Mouse (Mus musculus): ENCODE measurements around the gene Paxx. TPM values are rescaled to one million over a fixed set of nuclear protein-coding genes. Genes with fewer than 3 reads are reported as not detected.

Gene Paxx
- total RNA-seq, 2 experiments from 2014 or later, result 55.7 to 62.1 TPM

- Histone ChIP-seq H3K4me3 (no peak overlapping the region), H3K27ac (0 out of 2 replicates have a peak overlapping the region, but pooled peaks have one; percentile 18)
- DNase-seq (ENCODE audit: low spot score in 2 of 2), result no peak
- TF ChIP-seq CTCF (conservative IDR thresholded peaks at IDR 0.05), result no peak
Measured at GRCm38 (mm10) chr2:25497846-25498575, 37.1 kb upstream of the Paxx start.

- no peak overlapping the region for H3K4me3 ChIP-seq
- peak; percentile 80 for TF ChIP-seq CTCF (conservative IDR thresholded peaks at IDR 0.05)
- no peak overlapping the region for H3K27ac ChIP-seq
- no peak for DNase-seq (ENCODE audit: low spot score in 2 of 2)
Measured at GRCm38 (mm10) chr2:25496462-25496861, 35.6 kb upstream of the Paxx start.

- Histone ChIP-seq H3K4me3 (no peak within 1 kb of the TSS), H3K27ac (no peak within 1 kb of the TSS)
- TF ChIP-seq CTCF (conservative IDR thresholded peaks at IDR 0.05), result no peak
- DNase-seq (ENCODE audit: low spot score in 2 of 2), result no peak
Measured at GRCm38 (mm10) chr2:25493476-25493961, 32.6 kb upstream of the Paxx start, which contains the start of gene Lcn12. Gene Lcn12 (minus strand): TSS chr2:25493911.

- TF ChIP-seq CTCF (conservative IDR thresholded peaks at IDR 0.05), result no peak
- DNase-seq (ENCODE audit: low spot score in 2 of 2), result no peak
- Histone ChIP-seq H3K4me3 (no peak overlapping the region), H3K27ac (no peak overlapping the region)
Measured at GRCm38 (mm10) chr2:25492988-25493387, 32.1 kb upstream of the Paxx start.

GRCm38 (mm10) chr2:25488671-25489068 lies 27.8 kb upstream of the Paxx start:
- DNase-seq (ENCODE audit: low spot score in 2 of 2), result no peak
- H3K4me3 ChIP-seq, result no peak overlapping the region
- H3K27ac ChIP-seq, result no peak overlapping the region
- TF ChIP-seq CTCF (conservative IDR thresholded peaks at IDR 0.05), result no peak

- Histone ChIP-seq H3K4me3 (no peak overlapping the region), H3K27ac (no peak overlapping the region)
- no peak for DNase-seq (ENCODE audit: low spot score in 2 of 2)
- TF ChIP-seq CTCF (conservative IDR thresholded peaks at IDR 0.05), result no peak
Measured at GRCm38 (mm10) chr2:25487965-25488670, 27.2 kb upstream of the Paxx start.

- Histone ChIP-seq H3K27ac (no peak overlapping the region), H3K4me3 (no peak overlapping the region)
- DNase-seq (ENCODE audit: low spot score in 2 of 2), result no peak
- TF ChIP-seq CTCF (conservative IDR thresholded peaks at IDR 0.05), result no peak
Measured at GRCm38 (mm10) chr2:25484901-25485647, 24.2 kb upstream of the Paxx start.

- peak; percentile 75 for TF ChIP-seq CTCF (conservative IDR thresholded peaks at IDR 0.05)
- Histone ChIP-seq H3K27ac (no peak overlapping the region), H3K4me3 (no peak overlapping the region)
- DNase-seq (ENCODE audit: low spot score in 2 of 2), result no peak
Measured at GRCm38 (mm10) chr2:25482969-25483368, 22.1 kb upstream of the Paxx start.

GRCm38 (mm10) chr2:25480541-25480940 lies 19.6 kb upstream of the Paxx start:
- Histone ChIP-seq H3K27ac (peak overlapping the region; percentile 83; the same call in 1 of the 2 replicates), H3K4me3 (no peak overlapping the region)
- no peak for DNase-seq (ENCODE audit: low spot score in 2 of 2)
- TF ChIP-seq CTCF (conservative IDR thresholded peaks at IDR 0.05), result no peak

- peak overlapping the region; percentile 83 for H3K27ac ChIP-seq
- no peak overlapping the region for H3K4me3 ChIP-seq
- TF ChIP-seq CTCF (conservative IDR thresholded peaks at IDR 0.05), result no peak
- no peak for DNase-seq (ENCODE audit: low spot score in 2 of 2)
Measured at GRCm38 (mm10) chr2:25479551-25480311, 18.8 kb upstream of the Paxx start.

GRCm38 (mm10) chr2:25477967-25478675 lies 17.2 kb upstream of the Paxx start:
- H3K27ac ChIP-seq, result peak overlapping the region; percentile 83
- no peak for TF ChIP-seq CTCF (conservative IDR thresholded peaks at IDR 0.05)
- DNase-seq (ENCODE audit: low spot score in 2 of 2), result peak; percentile 52 to 55
- no peak overlapping the region for H3K4me3 ChIP-seq

- DNase-seq (ENCODE audit: low spot score in 2 of 2), result no peak
- no peak for TF ChIP-seq CTCF (conservative IDR thresholded peaks at IDR 0.05)
- peak overlapping the region; percentile 83 for H3K27ac ChIP-seq
- no peak overlapping the region for H3K4me3 ChIP-seq
Measured at GRCm38 (mm10) chr2:25477541-25477940, 16.6 kb upstream of the Paxx start.

All from layer of hippocampus, adult 2 months (tissue).